Mouse (Mus musculus) macrophage (primary cell): ENCODE data around the gene 5830473C10Rik. TPM values are rescaled to one million over a fixed set of nuclear protein-coding genes. Genes with fewer than 3 reads are reported as not detected.

Experiments
- H3K27ac ChIP-seq: fragments of 350-480 bp; formaldehyde crosslinking; 2 replicates; pipeline ENCODE4 v1.9.0; 2021
- H3K36me3 ChIP-seq: fragments of 350-480 bp; formaldehyde crosslinking; 2 replicates; pipeline ENCODE4 v1.9.0; 2021; ENCODE audit errors: inconsistent target
- H3K4me3 ChIP-seq: fragments of 350-480 bp; formaldehyde crosslinking; 2 replicates; pipeline ENCODE4 v1.9.0; 2021; ENCODE audit errors: inconsistent target
- H3K79me2 ChIP-seq: fragments of 350-480 bp; formaldehyde crosslinking; 2 replicates; pipeline ENCODE4 v1.9.0; 2021; ENCODE audit errors: inconsistent target
- whole genome bisulfite sequencing: methylation state at CpG from one replicate; pipeline ENCODE4 v1.1.7; 2026; ENCODE audit warnings: inconsistent platforms; ENCODE audit not compliant: missing documents; 5-methylcytosine and 5-hydroxymethylcytosine counted together
- polyA plus RNA-seq: library from polyadenylated mRNA; stranded (reverse); fragments of 250-400 nt; gene quantifications from 3 replicates; pipeline ENCODE4 v1.2.4, GENCODE M21; 2018; ENCODE audit warnings: inconsistent platforms

The 5830473C10Rik gene
- polyA plus RNA-seq, 1 experiment from 2014 or later, result not detected

DNA sequence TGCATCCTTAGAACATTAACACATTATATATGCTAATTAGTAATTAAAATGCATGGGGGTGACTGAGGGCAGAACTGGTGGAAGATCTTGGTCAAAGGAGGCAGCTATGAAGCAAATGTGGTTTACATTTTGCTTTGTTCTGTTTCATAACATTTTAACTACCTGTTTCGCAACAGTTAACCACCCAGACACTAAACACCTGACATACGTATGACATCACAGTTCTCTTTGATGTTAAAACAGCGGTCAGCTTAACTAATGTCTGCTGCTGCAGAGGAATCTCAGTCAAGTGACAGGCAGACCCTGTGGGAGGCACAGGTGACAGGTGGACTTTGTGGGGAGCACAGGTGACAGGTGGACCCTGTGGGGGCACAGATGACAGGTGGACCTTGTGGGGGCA is 57.0 kb downstream of the 5830473C10Rik start:
- Histone ChIP-seq H3K4me3 (no peak overlapping the region), H3K36me3 (no peaks in the 10 kb centered on the region), H3K79me2 (no peaks in the 10 kb centered on the region), H3K27ac (no peak overlapping the region)
- WGBS, result 52% methylated on average over 3 of the region's 3 CpGs

DNA sequence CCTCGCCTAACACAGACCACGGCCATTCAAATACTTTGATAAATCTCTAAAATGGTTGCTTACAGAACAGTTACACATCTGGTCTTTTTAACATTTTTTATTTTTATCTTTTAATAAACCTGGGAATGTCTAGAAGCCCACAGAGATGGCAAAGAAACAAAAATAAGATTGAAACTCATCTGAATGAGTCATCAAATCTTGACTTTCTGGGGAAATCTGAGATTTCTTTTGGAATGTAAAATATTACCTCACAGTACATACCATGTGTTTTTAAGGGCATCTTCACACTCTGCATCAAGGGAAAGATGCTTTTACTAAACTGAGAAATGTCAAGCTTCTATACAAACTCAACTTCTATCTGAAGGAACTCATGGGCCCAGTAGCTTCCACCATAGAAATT is 60.4 kb downstream of the 5830473C10Rik start:
- WGBS, result 94% methylated on average over 2 of the region's 2 CpGs
- H3K4me3 ChIP-seq, result no peak overlapping the region

GRCm38 (mm10) chr5:90621726-90622125 is 60.8 kb downstream of the 5830473C10Rik start:
- Histone ChIP-seq H3K4me3 (no peak overlapping the region), H3K27ac (no peak overlapping the region), H3K36me3 (no peaks in the 10 kb centered on the region), H3K79me2 (no peaks in the 10 kb centered on the region)
- 92% methylated on average over 6 of the region's 6 CpGs for WGBS

More for the DNA sequence above, 60.4 kb downstream of the 5830473C10Rik start:
- Histone ChIP-seq H3K79me2 (no peaks in the 10 kb centered on the region), H3K27ac (no peak overlapping the region), H3K36me3 (no peaks in the 10 kb centered on the region)

DNA sequence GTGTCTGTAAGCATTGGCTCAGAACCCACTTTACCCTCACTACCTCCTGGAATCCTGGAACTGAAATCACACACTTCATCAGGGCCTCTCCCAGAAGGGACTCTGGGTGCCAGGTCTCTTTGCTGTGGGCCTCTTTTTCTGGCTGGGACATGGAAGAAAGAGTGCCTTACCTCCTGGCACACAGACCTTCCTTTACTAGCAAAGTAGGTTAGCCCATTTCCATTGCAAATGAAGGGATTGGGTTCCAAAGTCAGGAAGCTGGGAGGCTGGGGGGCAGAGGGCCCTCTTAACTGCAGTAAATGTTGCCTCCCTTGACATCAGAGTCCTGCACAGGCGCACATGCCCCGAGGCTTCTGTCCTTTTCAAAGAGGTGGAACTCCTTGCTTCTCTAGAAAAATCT is 62.3 kb downstream of the 5830473C10Rik start:
- no peak overlapping the region for H3K27ac ChIP-seq
- WGBS, result 88% methylated on average over 2 of the region's 2 CpGs
- no peaks in the 10 kb centered on the region for H3K79me2 ChIP-seq
- H3K36me3 ChIP-seq, result no peaks in the 10 kb centered on the region
- no peak overlapping the region for H3K4me3 ChIP-seq

- no peak overlapping the region for H3K4me3 ChIP-seq
- H3K79me2 ChIP-seq, result no peaks in the 10 kb centered on the region
- no peaks in the 10 kb centered on the region for H3K36me3 ChIP-seq
- WGBS, result 97% methylated on average over 16 of the region's 18 CpGs
- H3K27ac ChIP-seq, result no peak overlapping the region
Observed at GRCm38 (mm10) chr5:90624708-90625425, 64.0 kb downstream of the 5830473C10Rik start.

- no peaks in the 10 kb centered on the region for H3K36me3 ChIP-seq
- no peaks in the 10 kb centered on the region for H3K79me2 ChIP-seq
- 97% methylated on average over 4 of the region's 4 CpGs for WGBS
- H3K27ac ChIP-seq, result no peak overlapping the region
- no peak overlapping the region for H3K4me3 ChIP-seq
Observed at GRCm38 (mm10) chr5:90627423-90627822, 66.5 kb downstream of the 5830473C10Rik start.

DNA sequence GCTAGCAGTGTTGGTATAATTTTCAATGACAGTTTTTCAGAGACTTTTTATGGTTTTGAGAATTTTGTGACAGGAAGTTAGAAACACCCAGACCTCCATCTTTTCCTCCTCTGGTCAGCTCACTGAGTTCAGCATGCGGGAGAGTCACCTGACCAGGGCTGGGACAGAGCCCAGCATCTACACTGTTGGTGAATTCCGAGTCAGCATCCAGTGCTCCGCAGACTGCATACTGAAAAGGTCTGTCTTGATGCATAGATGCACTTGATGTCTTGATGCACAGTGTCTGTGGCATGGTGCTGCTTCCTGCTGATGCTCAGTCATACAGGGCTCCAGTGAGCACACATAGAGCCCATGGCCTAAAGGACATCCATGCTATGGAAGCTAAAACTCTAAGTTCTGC is 67.1 kb downstream of the 5830473C10Rik start:
- no peaks in the 10 kb centered on the region for H3K36me3 ChIP-seq
- 85% methylated on average over 3 of the region's 3 CpGs for WGBS
- no peak overlapping the region for H3K4me3 ChIP-seq
- no peak overlapping the region for H3K27ac ChIP-seq
- no peaks in the 10 kb centered on the region for H3K79me2 ChIP-seq

DNA sequence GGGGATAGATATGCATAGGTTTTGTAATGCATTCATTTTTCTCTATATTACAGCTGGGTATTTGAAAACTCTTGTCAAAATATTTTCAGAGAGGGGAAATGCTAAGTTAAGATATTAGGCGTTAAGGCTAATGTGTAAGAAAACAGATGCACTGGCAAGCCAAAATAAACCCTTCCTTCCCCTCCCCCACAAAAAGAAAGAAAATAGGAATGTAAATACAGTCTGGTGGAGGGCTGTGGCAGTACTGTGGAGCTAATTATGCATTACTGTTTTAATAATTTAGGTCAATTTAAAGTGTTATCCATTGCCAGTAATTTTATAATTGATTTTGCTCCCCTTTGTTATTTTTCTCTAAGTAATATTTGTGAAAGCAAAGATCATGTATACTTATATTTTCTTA is 67.6 kb downstream of the 5830473C10Rik start:
- 100% methylated on average over 1 of the region's 1 CpGs for WGBS
- Histone ChIP-seq H3K27ac (no peak overlapping the region), H3K36me3 (no peaks in the 10 kb centered on the region), H3K4me3 (no peak overlapping the region), H3K79me2 (no peaks in the 10 kb centered on the region)

DNA sequence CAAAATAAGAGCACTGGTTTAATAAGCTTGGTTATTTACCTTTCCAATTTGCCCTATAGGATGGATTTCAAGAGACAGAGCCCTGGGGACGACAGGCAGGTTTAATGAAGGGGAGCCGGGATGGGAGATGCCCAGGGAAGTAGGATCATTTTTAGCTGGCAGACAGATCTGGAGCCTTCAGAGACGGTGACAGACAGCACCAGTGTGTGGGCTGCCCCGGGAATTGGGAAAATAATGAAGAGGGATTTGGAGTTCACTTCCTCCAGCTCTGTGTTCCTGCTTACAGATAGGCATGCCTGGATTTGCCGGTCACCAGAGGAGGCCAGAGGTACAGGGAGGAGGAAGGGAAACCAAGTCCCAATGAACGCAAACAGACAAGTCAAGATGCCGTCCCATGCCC is 74.0 kb downstream of the 5830473C10Rik start:
- Histone ChIP-seq H3K36me3 (no peaks in the 10 kb centered on the region), H3K27ac (no peak overlapping the region), H3K4me3 (no peak overlapping the region), H3K79me2 (no peaks in the 10 kb centered on the region)
- WGBS, result 91% methylated on average over 7 of the region's 7 CpGs

- Histone ChIP-seq H3K36me3 (no peaks in the 10 kb centered on the region), H3K4me3 (peak within 1 kb of the TSS; percentile 9), H3K27ac (no peak within 1 kb of the TSS), H3K79me2 (no peaks in the 10 kb centered on the region)
- WGBS, result 14% methylated on average over 26 of the region's 26 CpGs
Observed at GRCm38 (mm10) chr5:90640286-90641217, 79.6 kb downstream of the 5830473C10Rik start, which contains the start of gene Rassf6. TSS of gene Rassf6 (minus strand) at chr5:90640657.

GRCm38 (mm10) chr5:90641218-90641610 is 80.3 kb downstream of the 5830473C10Rik start:
- 88% methylated on average over 10 of the region's 10 CpGs for WGBS
- Histone ChIP-seq H3K4me3 (no peak overlapping the region), H3K36me3 (no peaks in the 10 kb centered on the region), H3K79me2 (no peaks in the 10 kb centered on the region), H3K27ac (no peak overlapping the region)

DNA sequence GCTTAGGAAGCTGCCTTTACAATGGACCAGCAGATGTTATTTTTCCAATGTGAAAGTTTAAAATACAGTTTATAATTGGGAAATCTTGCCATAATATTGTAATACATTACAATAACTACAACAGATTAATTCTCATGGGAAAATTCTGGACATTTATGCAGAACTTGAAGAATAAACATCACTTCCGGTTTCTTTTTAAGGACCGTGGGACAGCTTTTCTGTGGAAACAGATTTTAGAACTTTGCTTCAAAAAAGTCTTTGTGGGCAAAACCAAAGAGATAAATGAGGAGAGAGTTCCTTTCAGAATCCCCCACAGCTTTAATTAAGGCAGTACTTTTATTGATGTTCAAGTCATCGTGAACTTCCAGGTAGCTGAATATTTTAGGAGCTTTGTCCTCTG is 84.7 kb downstream of the 5830473C10Rik start:
- Histone ChIP-seq H3K36me3 (no peaks in the 10 kb centered on the region), H3K27ac (no peak overlapping the region), H3K4me3 (no peak overlapping the region), H3K79me2 (no peaks in the 10 kb centered on the region)
- 81% methylated on average over 3 of the region's 3 CpGs for WGBS

DNA sequence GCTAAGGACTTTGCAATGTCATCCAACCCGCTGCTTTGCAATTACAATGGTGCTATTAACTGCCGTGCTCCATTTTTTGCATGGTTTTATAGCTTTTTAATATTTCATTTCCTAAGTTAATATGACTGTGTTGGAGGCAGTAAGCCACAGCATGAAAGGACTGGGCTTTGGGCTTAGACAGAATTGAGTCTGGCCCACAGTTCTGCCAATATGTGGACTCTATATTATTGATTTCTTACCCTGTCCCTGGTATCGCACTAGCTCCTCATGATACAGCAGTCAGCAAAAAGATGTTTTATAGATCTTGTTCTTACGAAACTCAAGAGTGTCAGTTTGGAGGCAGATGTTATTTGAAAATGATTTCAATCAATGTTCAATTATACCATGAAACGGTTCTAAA is 85.5 kb downstream of the 5830473C10Rik start:
- Histone ChIP-seq H3K36me3 (no peaks in the 10 kb centered on the region), H3K4me3 (no peak overlapping the region), H3K27ac (no peak overlapping the region), H3K79me2 (no peaks in the 10 kb centered on the region)
- 96% methylated on average over 5 of the region's 5 CpGs for WGBS
